Mouse (Mus musculus) midbrain, postnatal 0 days (tissue): ENCODE measurements at regions not wholly inside any gene's neighbourhood (a gene's known extent, or its start where the extent isn't known, plus 50 kb on each side); places are given as distances from the start of the nearest gene placed in this dataset.

Source experiments
- ATAC-seq: fragments of 200-750 bp; cut with Nextera tagmentation; 2 replicates; pipeline ENCODE4 v1.8.0; 2017; ENCODE audit warnings: moderate number of reproducible peaks, mild to moderate bottlenecking, moderate TSS enrichment, moderate library complexity; ENCODE audit not compliant: low FRiP score
- DNase-seq: peaks from one replicate; pipeline ENCODE4 v3.0.0-alpha.2; 2015; ENCODE audit warnings: low spot score
- H3K27ac ChIP-seq: fragments of 300-500 bp; sonication (generic); 2 replicates; pipeline ENCODE4 v1.5.1; 2014; ENCODE audit warnings: low read depth, mild to moderate bottlenecking, low read length, mixed read lengths
- H3K27me3 ChIP-seq: fragments of 300-500 bp; sonication (generic); 2 replicates; pipeline ENCODE4 v1.6.1; 2014; ENCODE audit warnings: low read length, control low read depth, mixed read lengths; ENCODE audit not compliant: insufficient read depth
- H3K36me3 ChIP-seq: fragments of 300-500 bp; sonication (generic); 2 replicates; pipeline ENCODE4 v1.6.1; 2014; ENCODE audit warnings: low read length, control low read depth, mixed read lengths; ENCODE audit not compliant: insufficient read depth
- H3K4me1 ChIP-seq: fragments of 300-500 bp; sonication (generic); 2 replicates; pipeline ENCODE4 v1.6.1; 2014; ENCODE audit warnings: mild to moderate bottlenecking, control low read depth, antibody characterized with exemption, low read length, mixed read lengths; ENCODE audit not compliant: insufficient read depth
- H3K4me2 ChIP-seq: fragments of 300-500 bp; sonication (generic); 2 replicates; pipeline ENCODE4 v1.6.1; 2014; ENCODE audit warnings: low read depth, mild to moderate bottlenecking, low read length, mixed read lengths; ENCODE audit not compliant: poor library complexity, severe bottlenecking
- H3K4me3 ChIP-seq: fragments of 300-500 bp; sonication (generic); 2 replicates; pipeline ENCODE4 v1.5.1; 2014; ENCODE audit warnings: low read depth, mild to moderate bottlenecking, low read length, moderate library complexity
- H3K9ac ChIP-seq: fragments of 300-500 bp; sonication (generic); replicated peaks from 2 replicates; pipeline ENCODE4 v1.6.1; 2014; ENCODE audit warnings: mild to moderate bottlenecking, low read length, moderate library complexity, mixed read lengths; ENCODE audit not compliant: poor library complexity, severe bottlenecking
- H3K9me3 ChIP-seq: fragments of 300-500 bp; sonication (generic); 2 replicates; pipeline ENCODE4 v1.6.1; 2016; ENCODE audit warnings: low read length, control low read depth
- CTCF ChIP-seq: IDR thresholded peaks from 2 replicates; pipeline ENCODE4 v1.5.1; 2016; ENCODE audit warnings: antibody characterized with exemption, mild to moderate bottlenecking
- WGBS: fragments of 180-500 bp; shearing (Covaris S2); extraction: QIAGEN DNeasy Blood & Tissue Kit; methylation state at CpG from one replicate; pipeline ENCODE4 v1.1.7; 2014; 5-methylcytosine and 5-hydroxymethylcytosine counted together

GRCm38 (mm10) chr3:21428120-21428519, 648.3 kb upstream of the Tbl1xr1 start:
- no peak overlapping the region for H3K9ac ChIP-seq
- H3K4me2 ChIP-seq: no peak overlapping the region
- no peak overlapping the region for H3K4me3 ChIP-seq
- no peak for TF ChIP-seq CTCF
- no peaks in the 10 kb centered on the region; the same call in 1 of the 2 replicates for H3K4me1 ChIP-seq
- H3K27me3 ChIP-seq: no peaks in the 10 kb centered on the region
- ATAC-seq: no peak
- no peak overlapping the region for H3K27ac ChIP-seq
- no peaks in the 10 kb centered on the region for H3K36me3 ChIP-seq
- WGBS: 56% methylated on average over 2 of the region's 2 CpGs
- no peak for DNase-seq
- no peaks in the 10 kb centered on the region for H3K9me3 ChIP-seq

- H3K36me3 ChIP-seq: no peaks in the 10 kb centered on the region
- 16% methylated on average over 4 of the region's 4 CpGs for WGBS
- H3K4me2 ChIP-seq: no peak overlapping the region
- no peaks in the 10 kb centered on the region for H3K4me1 ChIP-seq
- H3K9ac ChIP-seq: no peak overlapping the region
- no peaks in the 10 kb centered on the region for H3K27me3 ChIP-seq
- TF ChIP-seq CTCF: no peak
- ATAC-seq (no peak), DNase-seq (no peak)
- no peaks in the 10 kb centered on the region for H3K9me3 ChIP-seq
- no peak overlapping the region for H3K4me3 ChIP-seq
- no peak overlapping the region for H3K27ac ChIP-seq
Measured at GRCm38 (mm10) chr3:21464245-21464644, 612.2 kb upstream of the Tbl1xr1 start.

- H3K27ac ChIP-seq: no peak overlapping the region
- 44% methylated on average over 7 of the region's 7 CpGs for WGBS
- no peaks in the 10 kb centered on the region for H3K9me3 ChIP-seq
- no peak overlapping the region for H3K4me2 ChIP-seq
- TF ChIP-seq CTCF: no peak
- no peaks in the 10 kb centered on the region for H3K27me3 ChIP-seq
- no peaks in the 10 kb centered on the region for H3K36me3 ChIP-seq
- H3K4me1 ChIP-seq: no peaks in the 10 kb centered on the region
- no peak overlapping the region for H3K9ac ChIP-seq
- no peak overlapping the region for H3K4me3 ChIP-seq
- ATAC-seq (no peak), DNase-seq (peak; percentile 72)
Measured at GRCm38 (mm10) chr3:21466113-21466645, 610.3 kb upstream of the Tbl1xr1 start.

- no peak overlapping the region for H3K4me3 ChIP-seq
- no peak overlapping the region for H3K27ac ChIP-seq
- TF ChIP-seq CTCF: no peak
- no peaks in the 10 kb centered on the region for H3K27me3 ChIP-seq
- no peaks in the 10 kb centered on the region for H3K36me3 ChIP-seq
- H3K4me1 ChIP-seq: no peaks in the 10 kb centered on the region
- no peaks in the 10 kb centered on the region for H3K9me3 ChIP-seq
- DNase-seq: no peak
- WGBS: 80% methylated on average over 4 of the region's 4 CpGs
- H3K4me2 ChIP-seq: no peak overlapping the region
- ATAC-seq: no peak
- no peak overlapping the region for H3K9ac ChIP-seq
Measured at GRCm38 (mm10) chr3:21477366-21477765, 599.1 kb upstream of the Tbl1xr1 start.

- ATAC-seq: peak; percentile 54; the same call in 1 of the 2 replicates
- WGBS: 32% methylated on average over 5 of the region's 5 CpGs
- H3K27ac ChIP-seq: no peak overlapping the region; the same call in 1 of the 2 replicates
Measured at GRCm38 (mm10) chr3:21479021-21479795, 597.2 kb upstream of the Tbl1xr1 start.

GRCm38 (mm10) chr3:21479846-21480245, 596.6 kb upstream of the Tbl1xr1 start:
- Histone ChIP-seq H3K4me1 (no peaks in the 10 kb centered on the region), H3K27ac (no peak overlapping the region; the same call in 1 of the 2 replicates), H3K27me3 (no peaks in the 10 kb centered on the region), H3K36me3 (no peaks in the 10 kb centered on the region), H3K4me2 (no peak overlapping the region), H3K9me3 (no peaks in the 10 kb centered on the region), H3K9ac (no peak overlapping the region), H3K4me3 (no peak overlapping the region)
- ATAC-seq (no peak), DNase-seq (no peak)
- TF ChIP-seq CTCF: no peak

More at GRCm38 (mm10) chr3:21479021-21479795, 597.2 kb upstream of the Tbl1xr1 start:
- H3K4me3 ChIP-seq: no peak overlapping the region
- no peak overlapping the region for H3K4me2 ChIP-seq
- H3K9me3 ChIP-seq: no peaks in the 10 kb centered on the region
- no peak for TF ChIP-seq CTCF
- H3K4me1 ChIP-seq: no peaks in the 10 kb centered on the region
- no peak overlapping the region for H3K9ac ChIP-seq
- no peaks in the 10 kb centered on the region for H3K27me3 ChIP-seq
- peak; percentile 49 for DNase-seq
- H3K36me3 ChIP-seq: no peaks in the 10 kb centered on the region
